Mouse (Mus musculus): Measurements from ENCODE around the gene Eif2ak4. TPM values are rescaled to one million over a fixed set of nuclear protein-coding genes. Genes with fewer than 3 reads are reported as not detected.

The Eif2ak4 gene
- polyA plus RNA-seq, 1 experiment from 2014 or later: 10.2 TPM

DNA sequence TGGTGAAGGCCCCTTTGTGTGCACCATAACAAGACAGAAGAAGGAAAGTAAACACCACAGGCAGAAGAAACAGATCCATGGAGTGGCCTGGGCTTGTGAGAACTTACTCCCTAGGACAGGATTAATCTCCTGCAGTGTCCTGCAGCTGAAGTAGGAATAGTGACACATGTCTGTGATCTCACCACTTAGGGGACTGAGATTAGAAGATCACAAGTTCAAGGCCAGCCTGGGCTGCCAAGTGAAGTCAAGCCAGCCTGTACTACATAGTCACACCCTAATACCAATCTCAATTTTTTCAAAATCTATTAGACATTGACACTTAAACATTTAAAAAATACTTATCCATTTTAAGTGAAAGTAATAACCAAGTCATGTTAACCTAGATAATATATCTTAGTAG, 79.9 kb downstream of the Eif2ak4 start:
- Histone ChIP-seq H3K9me3 (ENCODE audit: control insufficient read depth, low read length) (no peaks in the 10 kb centered on the region), H3K27ac (ENCODE audit: low read length) (no peak overlapping the region), H3K36me3 (ENCODE audit: control insufficient read depth, insufficient read depth, low read length) (peaks cover 35% of the 10 kb centered on the region)

DNA sequence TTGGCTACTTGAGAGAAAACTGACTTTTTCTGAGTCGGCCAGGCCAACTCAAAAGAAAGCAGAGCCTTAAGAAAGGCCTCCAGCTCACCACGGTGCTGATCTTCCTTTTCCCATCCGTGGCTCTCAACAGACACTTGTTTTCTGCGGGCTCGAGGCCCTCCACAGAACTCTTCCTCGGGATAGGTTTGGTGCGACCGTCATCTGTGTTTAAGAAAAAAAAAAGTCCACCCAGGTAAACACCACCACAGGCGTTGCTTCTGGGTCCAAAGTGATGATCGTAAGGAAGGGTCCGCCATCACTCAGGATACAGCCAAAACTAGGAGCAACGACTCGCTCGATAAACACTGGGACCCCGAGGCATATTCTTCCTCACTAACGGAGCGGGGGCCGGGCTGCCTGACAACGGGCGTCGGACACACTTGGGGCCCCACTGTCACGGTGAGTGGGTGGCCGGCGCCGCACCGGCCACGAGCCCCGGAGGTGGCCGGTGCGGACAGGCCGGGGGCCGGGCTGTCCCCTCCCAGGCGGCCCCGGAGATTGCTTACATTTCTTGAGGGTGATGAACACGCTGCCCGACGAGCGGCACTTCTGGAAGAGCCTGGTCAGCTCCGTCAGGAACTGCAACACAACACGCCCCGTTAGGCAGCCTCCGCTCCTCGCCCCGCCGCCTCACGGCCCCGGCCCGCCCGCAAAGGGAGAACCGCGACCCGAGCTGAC, 90.6 kb downstream of the Eif2ak4 start:
- WGBS: 2% methylated on average over 46 of the region's 52 CpGs
- no peak; the same call in 1 of the 2 replicates for ATAC-seq (ENCODE audit: low read depth)

More for the DNA sequence above, 79.9 kb downstream of the Eif2ak4 start:
- Histone ChIP-seq H3K9ac (ENCODE audit: low read length) (no peak overlapping the region), H3K4me3 (ENCODE audit: low read length) (no peak overlapping the region), H3K4me2 (ENCODE audit: low read depth, low read length) (no peak overlapping the region), H3K4me1 (replicated peaks; ENCODE audit: control insufficient read depth, insufficient read depth, low read length) (no peaks in the 10 kb centered on the region), H3K27me3 (ENCODE audit: control insufficient read depth, insufficient read depth, low read depth, low read length) (no peaks in the 10 kb centered on the region)
- ATAC-seq (ENCODE audit: low read depth): no peak

DNA sequence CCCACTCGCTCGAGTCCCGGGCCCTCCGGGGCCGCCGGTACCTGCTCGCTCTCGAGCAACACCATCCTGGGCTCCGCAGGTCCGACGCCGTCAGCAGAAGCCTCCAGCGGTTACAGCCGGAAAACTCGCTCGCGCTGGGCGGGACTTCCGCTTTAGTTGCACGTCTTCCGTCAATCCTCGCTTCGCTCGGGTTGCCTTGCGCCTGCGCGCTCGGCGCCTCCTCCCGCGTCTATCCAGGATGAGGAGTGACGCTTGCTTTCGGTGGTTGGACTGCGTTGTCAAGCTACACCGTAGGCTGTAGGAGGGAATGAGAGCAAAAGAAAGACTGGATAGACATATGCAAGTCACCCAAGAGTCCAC, 91.1 kb downstream of the Eif2ak4 start, which contains the start of gene Srp14:
Gene Srp14 (minus strand): TSS at position 162 of the 360 bp plus-strand sequence.
- peaks cover 18% of the 10 kb centered on the region for H3K36me3 ChIP-seq (ENCODE audit: control insufficient read depth, insufficient read depth, low read length)
- H3K27me3 ChIP-seq (ENCODE audit: control insufficient read depth, insufficient read depth, low read depth, low read length): no peaks in the 10 kb centered on the region
- 0% methylated on average over 35 of the region's 35 CpGs for WGBS
- no peaks in the 10 kb centered on the region for H3K9me3 ChIP-seq (ENCODE audit: control insufficient read depth, low read length)
- peak within 1 kb of the TSS; percentile 80 for H3K4me3 ChIP-seq (ENCODE audit: low read length)
- peak within 1 kb of the TSS; percentile 75 for H3K4me2 ChIP-seq (ENCODE audit: low read depth, low read length)
- peaks cover 9% of the 10 kb centered on the region for H3K4me1 ChIP-seq (replicated peaks; ENCODE audit: control insufficient read depth, insufficient read depth, low read length)
- H3K27ac ChIP-seq (ENCODE audit: low read length): peak within 1 kb of the TSS; percentile 75
- peak within 1 kb of the TSS; percentile 88 for H3K9ac ChIP-seq (ENCODE audit: low read length)
- ATAC-seq (ENCODE audit: low read depth): peak; percentile 96

More for the DNA sequence above, 90.6 kb downstream of the Eif2ak4 start:
- H3K9me3 ChIP-seq (ENCODE audit: control insufficient read depth, low read length): no peaks in the 10 kb centered on the region
- H3K27ac ChIP-seq (ENCODE audit: low read length): peak overlapping the region; percentile 75
- peaks cover 9% of the 10 kb centered on the region for H3K4me1 ChIP-seq (replicated peaks; ENCODE audit: control insufficient read depth, insufficient read depth, low read length)
- H3K27me3 ChIP-seq (ENCODE audit: control insufficient read depth, insufficient read depth, low read depth, low read length): no peaks in the 10 kb centered on the region
- peak overlapping the region; percentile 75 for H3K4me2 ChIP-seq (ENCODE audit: low read depth, low read length)
- peak overlapping the region; percentile 88 for H3K9ac ChIP-seq (ENCODE audit: low read length)
- peak overlapping the region; percentile 80 for H3K4me3 ChIP-seq (ENCODE audit: low read length)
- H3K36me3 ChIP-seq (ENCODE audit: control insufficient read depth, insufficient read depth, low read length): peaks cover 23% of the 10 kb centered on the region

DNA sequence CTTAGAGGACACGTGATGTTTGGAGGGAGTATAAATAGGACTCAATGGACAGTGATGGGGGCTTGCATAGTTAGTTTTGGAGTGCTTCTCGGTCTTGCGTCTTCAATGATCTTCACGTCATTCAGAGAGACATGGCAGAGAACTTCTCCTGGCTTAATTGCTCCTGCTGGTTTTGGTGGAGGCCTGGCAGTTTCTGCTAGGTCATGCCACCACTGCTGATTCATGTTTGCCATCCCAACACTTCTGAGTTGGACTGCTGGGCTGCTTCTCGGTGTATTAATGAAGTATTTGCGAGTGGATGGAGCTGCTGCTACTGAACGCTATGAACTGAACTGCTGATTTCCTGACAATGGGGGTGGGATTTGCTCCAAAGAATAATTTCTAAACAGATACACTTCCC, 92.5 kb downstream of the Eif2ak4 start:
- peaks cover 9% of the 10 kb centered on the region for H3K4me1 ChIP-seq (replicated peaks; ENCODE audit: control insufficient read depth, insufficient read depth, low read length)
- H3K27me3 ChIP-seq (ENCODE audit: control insufficient read depth, insufficient read depth, low read depth, low read length): no peaks in the 10 kb centered on the region
- no peak overlapping the region for H3K9ac ChIP-seq (ENCODE audit: low read length)
- no peak overlapping the region for H3K4me2 ChIP-seq (ENCODE audit: low read depth, low read length)
- no peak overlapping the region for H3K4me3 ChIP-seq (ENCODE audit: low read length)
- H3K27ac ChIP-seq (ENCODE audit: low read length): no peak overlapping the region
- 86% methylated on average over 7 of the region's 7 CpGs for WGBS
- no peaks in the 10 kb centered on the region for H3K9me3 ChIP-seq (ENCODE audit: control insufficient read depth, low read length)
- ATAC-seq (ENCODE audit: low read depth): no peak
- peaks cover 9% of the 10 kb centered on the region for H3K36me3 ChIP-seq (ENCODE audit: control insufficient read depth, insufficient read depth, low read length)

DNA sequence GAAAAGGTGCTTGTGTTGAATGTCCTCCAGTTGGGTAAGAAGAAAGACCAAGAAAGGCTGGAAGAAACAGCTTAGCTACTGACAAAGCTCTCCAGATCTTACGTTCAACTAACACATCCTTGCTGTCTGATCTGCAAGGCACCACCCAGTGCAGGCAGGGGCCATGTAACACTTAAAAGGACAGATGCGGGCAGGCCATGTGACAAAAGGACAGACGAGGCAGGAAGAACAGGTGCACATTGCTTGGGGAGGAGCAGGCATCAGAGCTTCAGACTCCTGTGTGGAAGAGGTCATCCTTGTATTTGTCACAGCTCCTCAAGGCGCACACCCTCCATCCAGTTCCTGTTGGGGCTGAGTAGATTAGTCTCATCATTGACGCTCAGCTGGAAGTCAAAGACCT, 94.6 kb downstream of the Eif2ak4 start:
- Histone ChIP-seq H3K4me3 (ENCODE audit: low read length) (no peak overlapping the region), H3K27me3 (ENCODE audit: control insufficient read depth, insufficient read depth, low read depth, low read length) (no peaks in the 10 kb centered on the region), H3K4me2 (ENCODE audit: low read depth, low read length) (no peak overlapping the region), H3K9ac (ENCODE audit: low read length) (no peak overlapping the region), H3K9me3 (ENCODE audit: control insufficient read depth, low read length) (peaks cover 2% of the 10 kb centered on the region), H3K27ac (ENCODE audit: low read length) (no peak overlapping the region), H3K4me1 (replicated peaks; ENCODE audit: control insufficient read depth, insufficient read depth, low read length) (peaks cover 9% of the 10 kb centered on the region), H3K36me3 (ENCODE audit: control insufficient read depth, insufficient read depth, low read length) (no peaks in the 10 kb centered on the region)
- WGBS: 79% methylated on average over 5 of the region's 5 CpGs
- ATAC-seq (ENCODE audit: low read depth): no peak

DNA sequence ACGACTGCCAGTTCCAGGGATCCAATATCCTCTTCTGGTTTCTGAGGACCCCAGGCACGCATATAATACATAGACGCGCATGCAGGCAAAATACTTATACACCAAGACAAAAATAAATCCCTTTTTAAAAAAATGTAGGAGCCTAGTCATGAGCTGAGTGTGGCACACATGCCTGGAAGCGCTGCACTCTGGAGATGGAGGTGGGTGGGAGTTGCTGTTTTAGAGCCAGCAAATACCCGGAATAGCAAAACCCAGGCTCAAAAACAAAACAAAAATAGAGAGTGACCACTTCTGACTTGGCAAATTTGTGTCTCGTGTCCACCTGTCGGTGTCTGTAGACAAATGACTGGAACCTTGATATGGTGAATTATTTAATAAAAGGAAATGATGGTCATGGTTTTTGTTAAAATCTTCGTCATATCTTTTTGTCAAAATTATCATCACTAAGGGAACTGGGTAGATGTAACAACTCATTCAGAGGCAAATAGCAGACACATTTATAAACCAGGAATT, 96.0 kb downstream of the Eif2ak4 start:
- Histone ChIP-seq H3K36me3 (ENCODE audit: control insufficient read depth, insufficient read depth, low read length) (no peaks in the 10 kb centered on the region), H3K9me3 (ENCODE audit: control insufficient read depth, low read length) (peaks cover 3% of the 10 kb centered on the region), H3K27me3 (ENCODE audit: control insufficient read depth, insufficient read depth, low read depth, low read length) (no peaks in the 10 kb centered on the region), H3K4me3 (ENCODE audit: low read length) (no peak overlapping the region), H3K27ac (ENCODE audit: low read length) (no peak overlapping the region), H3K4me1 (replicated peaks; ENCODE audit: control insufficient read depth, insufficient read depth, low read length) (peaks cover 3% of the 10 kb centered on the region; the same call in 1 of the 2 replicates), H3K4me2 (ENCODE audit: low read depth, low read length) (no peak overlapping the region), H3K9ac (ENCODE audit: low read length) (no peak overlapping the region)
- ATAC-seq (ENCODE audit: low read depth): no peak
- 82% methylated on average over 9 of the region's 9 CpGs for WGBS

DNA sequence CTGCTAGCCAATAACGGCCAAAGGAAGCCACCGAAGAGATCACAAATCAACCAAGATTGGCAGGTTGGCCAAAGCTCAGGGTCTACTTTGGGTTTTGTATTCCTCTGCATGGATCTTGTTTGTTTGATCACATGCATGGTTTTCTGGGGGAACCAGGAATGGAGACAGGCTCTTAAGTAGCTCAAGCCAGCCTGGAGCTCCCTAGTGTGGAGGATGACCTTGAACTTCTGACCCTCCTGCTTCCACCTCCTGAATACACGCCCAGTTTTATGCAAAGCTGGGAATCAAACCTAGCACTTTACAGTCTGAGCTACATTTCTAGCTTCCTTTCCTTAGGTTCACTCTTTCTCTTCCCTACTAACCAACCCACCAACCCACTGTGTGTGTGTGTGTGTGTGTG, 97.0 kb downstream of the Eif2ak4 start:
- peaks cover 3% of the 10 kb centered on the region for H3K9me3 ChIP-seq (ENCODE audit: control insufficient read depth, low read length)
- 77% methylated on average over 3 of the region's 3 CpGs for WGBS
- ATAC-seq (ENCODE audit: low read depth): no peak
- H3K4me3 ChIP-seq (ENCODE audit: low read length): no peak overlapping the region
- peaks cover 12% of the 10 kb centered on the region for H3K4me1 ChIP-seq (replicated peaks; ENCODE audit: control insufficient read depth, insufficient read depth, low read length)
- H3K36me3 ChIP-seq (ENCODE audit: control insufficient read depth, insufficient read depth, low read length): no peaks in the 10 kb centered on the region
- H3K4me2 ChIP-seq (ENCODE audit: low read depth, low read length): no peak overlapping the region
- no peaks in the 10 kb centered on the region for H3K27me3 ChIP-seq (ENCODE audit: control insufficient read depth, insufficient read depth, low read depth, low read length)
- no peak overlapping the region for H3K27ac ChIP-seq (ENCODE audit: low read length)
- H3K9ac ChIP-seq (ENCODE audit: low read length): no peak overlapping the region

DNA sequence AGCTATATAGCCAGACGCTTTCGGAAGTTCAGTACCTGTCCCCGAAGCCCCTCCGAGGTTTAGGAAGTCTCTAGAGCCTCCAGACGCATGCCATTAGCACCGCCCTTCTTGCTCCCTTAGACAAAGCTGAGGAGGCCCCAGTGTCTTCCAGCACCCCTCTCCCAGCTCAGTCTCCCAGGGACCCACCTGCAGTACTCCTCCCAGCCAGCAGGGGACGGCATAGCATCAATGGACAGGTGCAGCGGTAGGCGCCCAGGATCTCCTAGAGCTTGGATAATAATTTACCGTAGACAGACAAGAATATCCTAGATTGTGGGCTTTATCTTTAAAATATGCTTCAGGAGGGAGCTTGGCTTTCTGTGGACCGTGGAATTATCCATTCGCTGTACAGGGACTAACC, 98.5 kb downstream of the Eif2ak4 start:
- Histone ChIP-seq H3K4me2 (ENCODE audit: low read depth, low read length) (no peak overlapping the region), H3K9me3 (ENCODE audit: control insufficient read depth, low read length) (peaks cover 3% of the 10 kb centered on the region), H3K36me3 (ENCODE audit: control insufficient read depth, insufficient read depth, low read length) (no peaks in the 10 kb centered on the region), H3K4me3 (ENCODE audit: low read length) (no peak overlapping the region), H3K4me1 (replicated peaks; ENCODE audit: control insufficient read depth, insufficient read depth, low read length) (peaks cover 22% of the 10 kb centered on the region), H3K27ac (ENCODE audit: low read length) (no peak overlapping the region), H3K9ac (ENCODE audit: low read length) (no peak overlapping the region), H3K27me3 (ENCODE audit: control insufficient read depth, insufficient read depth, low read depth, low read length) (no peaks in the 10 kb centered on the region)
- ATAC-seq (ENCODE audit: low read depth): 0 out of 2 replicates have a peak, but pooled peaks have one; percentile 24
- WGBS: 18% methylated on average over 12 of the region's 12 CpGs

DNA sequence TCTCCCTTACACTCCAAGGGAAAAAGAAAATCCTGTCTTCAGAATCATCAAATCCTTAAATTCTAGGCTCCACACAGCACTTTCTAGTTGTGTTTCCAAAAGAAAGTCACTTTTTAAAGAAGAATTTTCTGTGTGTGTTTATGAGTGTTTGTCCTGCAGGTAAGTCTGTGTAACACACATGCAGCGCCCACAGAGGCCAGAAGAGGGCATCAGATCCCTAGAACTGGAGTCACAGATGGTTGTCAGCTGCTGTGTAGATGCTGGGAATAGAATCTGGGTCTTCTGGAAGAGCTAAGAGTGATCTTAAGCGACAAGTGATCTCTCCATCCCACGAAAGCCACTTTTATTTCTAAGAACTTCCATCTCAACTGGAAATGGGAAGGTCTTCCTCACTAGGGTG, 99.4 kb downstream of the Eif2ak4 start:
- H3K27ac ChIP-seq (ENCODE audit: low read length): no peak overlapping the region
- no peak overlapping the region for H3K9ac ChIP-seq (ENCODE audit: low read length)
- no peak overlapping the region for H3K4me2 ChIP-seq (ENCODE audit: low read depth, low read length)
- H3K4me1 ChIP-seq (replicated peaks; ENCODE audit: control insufficient read depth, insufficient read depth, low read length): peaks cover 23% of the 10 kb centered on the region
- 64% methylated on average over 3 of the region's 3 CpGs for WGBS
- peaks cover 3% of the 10 kb centered on the region for H3K9me3 ChIP-seq (ENCODE audit: control insufficient read depth, low read length)
- no peaks in the 10 kb centered on the region for H3K27me3 ChIP-seq (ENCODE audit: control insufficient read depth, insufficient read depth, low read depth, low read length)
- no peak for ATAC-seq (ENCODE audit: low read depth)
- H3K36me3 ChIP-seq (ENCODE audit: control insufficient read depth, insufficient read depth, low read length): no peaks in the 10 kb centered on the region
- no peak overlapping the region for H3K4me3 ChIP-seq (ENCODE audit: low read length)
